Mouse (Mus musculus) hindbrain, embryonic 12.5 days (tissue): ENCODE data around the gene Otulin. TPM values are rescaled to one million over a fixed set of nuclear protein-coding genes. Genes with fewer than 3 reads are reported as not detected.

ENCODE experiments used
- ATAC-seq: fragments of 200-750 bp; cut with Nextera tagmentation; 2 replicates; pipeline ENCODE4 v1.8.0; 2017; ENCODE audit warnings: moderate TSS enrichment; ENCODE audit not compliant: low FRiP score
- H3K27ac ChIP-seq: fragments of 300-500 bp; sonication (generic); 2 replicates; pipeline ENCODE4 v1.5.1; 2016; ENCODE audit warnings: mild to moderate bottlenecking
- H3K27me3 ChIP-seq: fragments of 300-500 bp; sonication (generic); 2 replicates; pipeline ENCODE4 v1.6.1; 2016; ENCODE audit warnings: mild to moderate bottlenecking
- H3K36me3 ChIP-seq: fragments of 300-500 bp; sonication (generic); 2 replicates; pipeline ENCODE4 v1.6.1; 2016; ENCODE audit warnings: mild to moderate bottlenecking
- H3K4me1 ChIP-seq: fragments of 300-500 bp; sonication (generic); 2 replicates; pipeline ENCODE4 v1.6.1; 2016
- H3K4me2 ChIP-seq: fragments of 300-500 bp; sonication (generic); replicated peaks from 2 replicates; pipeline ENCODE4 v1.6.1; 2016; ENCODE audit warnings: mild to moderate bottlenecking
- H3K4me3 ChIP-seq: fragments of 300-500 bp; sonication (generic); 2 replicates; pipeline ENCODE4 v1.5.1; 2016; ENCODE audit warnings: mild to moderate bottlenecking
- H3K9ac ChIP-seq: fragments of 300-500 bp; sonication (generic); 2 replicates; pipeline ENCODE4 v1.6.1; 2016; ENCODE audit warnings: mild to moderate bottlenecking, moderate library complexity
- H3K9me3 ChIP-seq: fragments of 300-500 bp; sonication (generic); replicated peaks from 2 replicates; pipeline ENCODE4 v1.6.1; 2016; ENCODE audit warnings: mild to moderate bottlenecking
- WGBS: fragments of 180-500 bp; shearing (Covaris S2); methylation state at CpG from one replicate; pipeline ENCODE4 v1.1.7; 2016; 5-methylcytosine and 5-hydroxymethylcytosine counted together
- polyA plus RNA-seq: library from polyadenylated mRNA; unstranded; fragments of >200 nt; fragmentation: Nextera tagmentation; extraction: Ambion mirVana; gene quantifications from 2 replicates; pipeline ENCODE4 v1.2.1, GENCODE M21; 2016

Otulin gene
- polyA plus RNA-seq, 1 experiment from 2014 or later, result 29.7 TPM

DNA sequence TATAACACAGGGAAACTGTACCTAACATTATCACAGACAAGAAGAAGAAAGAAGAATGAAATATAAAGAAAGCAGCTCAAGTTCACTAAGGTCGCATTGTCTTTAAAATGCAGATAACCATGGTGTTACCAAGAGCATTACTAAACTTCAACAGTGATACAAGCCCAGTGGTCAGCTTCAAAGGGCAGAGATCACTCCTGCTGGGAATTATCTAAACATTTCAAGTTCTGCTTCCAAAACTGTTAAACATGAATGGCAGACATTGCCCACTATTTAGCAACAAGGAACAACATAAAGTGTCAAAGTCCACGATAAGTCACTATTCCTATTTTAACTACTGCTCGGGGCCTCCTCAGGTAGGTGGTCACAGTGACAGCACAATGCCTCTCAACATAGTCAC lies 25.9 kb downstream of the Otulin start:
- 91% methylated on average over 3 of the region's 3 CpGs for WGBS
- no peak overlapping the region for H3K4me3 ChIP-seq
- no peak overlapping the region for H3K4me2 ChIP-seq
- H3K9me3 ChIP-seq, result no peaks in the 10 kb centered on the region
- no peak overlapping the region for H3K27ac ChIP-seq
- peaks cover 34% of the 10 kb centered on the region for H3K36me3 ChIP-seq
- no peaks in the 10 kb centered on the region for H3K4me1 ChIP-seq
- no peaks in the 10 kb centered on the region for H3K27me3 ChIP-seq
- no peak overlapping the region for H3K9ac ChIP-seq
- no peak for ATAC-seq

DNA sequence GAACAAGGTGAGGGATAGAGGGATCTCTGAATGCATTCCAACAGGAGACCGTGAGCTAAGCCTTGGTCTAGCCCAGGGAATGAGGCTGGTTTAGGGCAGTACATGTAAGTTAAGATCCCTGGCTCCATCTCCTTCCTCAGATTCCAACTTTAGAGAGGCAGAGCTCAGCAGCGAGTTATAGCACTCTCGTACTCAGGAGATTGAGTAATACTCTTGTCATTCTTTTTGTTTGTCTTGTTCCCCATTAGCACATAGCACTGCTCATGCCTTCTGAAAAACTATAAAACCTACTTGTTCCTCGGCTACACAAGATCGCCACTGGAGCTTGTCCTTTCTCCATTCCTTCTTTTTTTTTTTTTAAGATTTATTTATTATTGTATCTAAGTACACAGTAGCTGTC lies 30.0 kb downstream of the Otulin start:
- Histone ChIP-seq H3K9ac (no peak overlapping the region), H3K4me1 (peaks cover 5% of the 10 kb centered on the region; the same call in 1 of the 2 replicates), H3K4me2 (no peak overlapping the region), H3K36me3 (peaks cover 17% of the 10 kb centered on the region), H3K4me3 (no peak overlapping the region), H3K27me3 (no peaks in the 10 kb centered on the region), H3K9me3 (no peaks in the 10 kb centered on the region), H3K27ac (no peak overlapping the region)
- 92% methylated on average over 5 of the region's 5 CpGs for WGBS
- no peak for ATAC-seq

DNA sequence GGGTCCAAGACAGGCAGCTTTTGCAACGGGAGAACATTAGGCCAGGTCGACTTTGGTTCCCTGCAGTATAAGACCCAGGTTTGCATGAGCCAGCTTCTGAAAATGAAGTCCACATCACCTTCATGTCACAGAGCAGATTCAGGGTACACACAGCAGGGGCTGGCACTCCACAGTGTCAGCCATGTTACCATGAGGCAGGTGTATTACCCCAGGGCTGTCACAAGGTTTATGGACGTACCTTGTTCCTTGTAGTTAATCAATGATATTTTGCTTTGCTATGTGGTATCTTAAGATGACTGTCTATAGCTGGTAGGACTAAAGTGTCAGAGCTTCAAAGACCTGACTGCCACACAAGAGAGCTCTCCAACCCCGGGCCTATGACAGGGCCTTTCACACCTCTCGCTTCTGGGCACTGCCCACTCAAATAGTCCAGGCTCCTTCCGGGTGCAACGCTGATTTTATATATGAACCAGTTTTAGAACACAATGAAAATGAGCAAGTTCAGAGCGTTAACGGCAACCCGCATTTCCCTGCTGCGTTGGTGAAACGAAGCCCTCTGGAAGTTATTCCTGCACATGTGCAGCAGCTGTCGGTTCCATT lies 31.6 kb downstream of the Otulin start:
- WGBS, result 95% methylated on average over 13 of the region's 13 CpGs
- Histone ChIP-seq H3K4me2 (no peak overlapping the region), H3K36me3 (peaks cover 18% of the 10 kb centered on the region), H3K4me3 (no peak overlapping the region), H3K9ac (no peak overlapping the region), H3K27ac (no peak overlapping the region), H3K27me3 (no peaks in the 10 kb centered on the region), H3K4me1 (peaks cover 10% of the 10 kb centered on the region; the same call in 1 of the 2 replicates), H3K9me3 (no peaks in the 10 kb centered on the region)
- ATAC-seq, result no peak

DNA sequence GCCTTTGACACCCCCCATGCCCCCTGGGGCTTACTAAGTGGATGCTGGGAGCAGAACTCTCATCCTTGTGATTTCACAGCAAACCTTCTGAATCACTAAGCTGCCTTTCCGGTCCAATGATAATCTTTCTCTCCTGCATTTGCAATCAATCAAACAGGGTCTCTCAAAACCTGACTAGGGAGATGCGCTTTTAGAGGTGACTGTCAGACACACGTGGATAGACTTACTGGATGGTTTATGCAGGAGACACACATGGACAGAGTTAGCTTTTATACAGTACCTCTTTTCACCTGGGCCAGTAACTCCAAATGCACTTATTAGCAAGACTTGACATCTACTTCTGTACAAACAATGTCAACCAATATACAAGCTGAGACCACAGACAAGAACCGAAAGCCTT lies 33.0 kb downstream of the Otulin start:
- Histone ChIP-seq H3K9ac (no peak overlapping the region), H3K4me3 (no peak overlapping the region), H3K27me3 (no peaks in the 10 kb centered on the region), H3K36me3 (peaks cover 31% of the 10 kb centered on the region), H3K9me3 (no peaks in the 10 kb centered on the region), H3K4me2 (no peak overlapping the region), H3K4me1 (peaks cover 10% of the 10 kb centered on the region; the same call in 1 of the 2 replicates), H3K27ac (no peak overlapping the region)
- 83% methylated on average over 4 of the region's 4 CpGs for WGBS
- no peak for ATAC-seq

DNA sequence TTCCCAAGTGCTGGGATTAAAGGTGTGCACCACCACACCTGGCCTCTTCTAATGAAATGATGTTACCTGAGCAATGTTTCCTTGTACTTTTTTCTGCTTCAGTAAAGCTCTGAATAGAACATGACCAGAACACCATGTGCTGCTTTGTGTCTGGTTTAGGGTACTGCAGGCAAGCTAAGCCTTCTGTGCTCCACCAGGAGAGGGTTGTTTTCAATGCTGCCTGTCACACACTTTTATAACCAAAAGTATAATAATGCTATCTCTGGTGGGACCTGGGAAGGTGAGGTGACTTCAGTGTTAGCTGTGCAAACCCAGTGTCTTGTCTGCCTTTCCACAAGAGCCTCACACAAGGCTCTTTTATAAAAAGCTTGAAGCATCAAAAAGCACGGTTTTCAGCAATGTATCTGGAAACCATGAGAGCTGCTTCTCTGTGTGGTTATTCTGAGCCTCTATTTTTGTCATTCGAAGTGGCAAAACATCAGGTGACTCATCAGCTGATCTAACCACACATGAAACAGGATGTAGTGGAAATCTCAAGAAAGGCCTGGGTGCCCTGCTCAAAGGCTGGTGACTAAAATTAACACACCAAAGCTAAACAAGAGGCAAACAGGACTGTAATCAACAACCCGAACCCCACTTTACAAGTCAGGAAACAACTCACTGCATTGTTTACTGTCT lies 33.9 kb downstream of the Otulin start:
- H3K9ac ChIP-seq, result no peak overlapping the region
- H3K4me2 ChIP-seq, result no peak overlapping the region
- H3K4me3 ChIP-seq, result no peak overlapping the region
- peaks cover 40% of the 10 kb centered on the region for H3K36me3 ChIP-seq
- no peak overlapping the region; the same call in 1 of the 2 replicates for H3K27ac ChIP-seq
- WGBS, result 84% methylated on average over 3 of the region's 3 CpGs
- ATAC-seq, result no peak
- H3K27me3 ChIP-seq, result no peaks in the 10 kb centered on the region
- H3K9me3 ChIP-seq, result no peaks in the 10 kb centered on the region
- H3K4me1 ChIP-seq, result peaks cover 10% of the 10 kb centered on the region; the same call in 1 of the 2 replicates

DNA sequence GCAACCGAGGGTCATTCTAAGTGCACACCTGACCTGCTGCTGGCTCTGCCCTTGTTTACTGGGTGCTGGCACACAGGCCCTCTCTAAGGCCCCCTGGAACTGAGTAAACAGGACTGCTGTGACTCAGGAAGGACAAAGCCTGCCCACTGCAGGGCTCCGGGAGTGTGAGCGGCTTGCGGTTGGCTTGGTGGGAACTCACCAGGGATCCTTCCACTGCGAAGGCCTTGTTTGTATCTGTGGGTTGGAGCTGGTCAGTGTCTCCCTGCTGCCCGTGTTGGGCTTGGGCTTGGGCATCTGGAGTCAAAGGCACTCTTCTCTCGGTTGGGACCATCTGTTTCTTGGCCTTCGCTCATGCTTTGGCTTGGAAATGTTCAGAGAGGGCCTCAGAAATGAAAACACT lies 34.9 kb downstream of the Otulin start:
- ATAC-seq, result no peak
- H3K4me2 ChIP-seq, result no peak overlapping the region
- peaks cover 42% of the 10 kb centered on the region for H3K36me3 ChIP-seq
- WGBS, result 45% methylated on average over 8 of the region's 8 CpGs
- H3K27me3 ChIP-seq, result no peaks in the 10 kb centered on the region
- H3K9me3 ChIP-seq, result no peaks in the 10 kb centered on the region
- no peak overlapping the region for H3K9ac ChIP-seq
- H3K4me3 ChIP-seq, result no peak overlapping the region
- H3K4me1 ChIP-seq, result peaks cover 10% of the 10 kb centered on the region; the same call in 1 of the 2 replicates
- peak overlapping the region; percentile 19; the same call in 1 of the 2 replicates for H3K27ac ChIP-seq

DNA sequence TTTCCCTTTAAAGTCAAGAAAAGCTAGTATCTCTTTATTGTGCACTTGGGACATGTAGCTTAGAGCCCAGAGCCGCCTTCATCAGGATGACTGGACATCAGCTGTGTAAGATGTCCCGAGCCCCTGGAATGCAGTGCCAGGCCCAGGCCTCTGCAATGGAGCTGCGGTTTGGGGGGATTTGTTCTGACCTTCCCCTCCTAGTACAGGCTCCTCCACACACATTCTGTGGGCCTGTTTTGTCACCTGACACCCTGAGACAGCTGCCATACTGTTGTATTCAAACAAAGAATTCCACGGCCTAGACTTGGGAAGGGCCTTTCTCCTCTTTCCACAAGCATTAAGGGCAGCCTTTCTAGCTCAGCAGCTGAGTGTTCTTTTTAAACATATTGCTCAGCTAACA lies 35.5 kb downstream of the Otulin start:
- H3K4me2 ChIP-seq, result no peak overlapping the region
- no peak overlapping the region for H3K9ac ChIP-seq
- 29% methylated on average over 4 of the region's 4 CpGs for WGBS
- no peaks in the 10 kb centered on the region for H3K27me3 ChIP-seq
- H3K9me3 ChIP-seq, result no peaks in the 10 kb centered on the region
- peaks cover 10% of the 10 kb centered on the region; the same call in 1 of the 2 replicates for H3K4me1 ChIP-seq
- peaks cover 43% of the 10 kb centered on the region for H3K36me3 ChIP-seq
- ATAC-seq, result no peak
- no peak overlapping the region for H3K4me3 ChIP-seq
- H3K27ac ChIP-seq, result peak overlapping the region; percentile 19; the same call in 1 of the 2 replicates

DNA sequence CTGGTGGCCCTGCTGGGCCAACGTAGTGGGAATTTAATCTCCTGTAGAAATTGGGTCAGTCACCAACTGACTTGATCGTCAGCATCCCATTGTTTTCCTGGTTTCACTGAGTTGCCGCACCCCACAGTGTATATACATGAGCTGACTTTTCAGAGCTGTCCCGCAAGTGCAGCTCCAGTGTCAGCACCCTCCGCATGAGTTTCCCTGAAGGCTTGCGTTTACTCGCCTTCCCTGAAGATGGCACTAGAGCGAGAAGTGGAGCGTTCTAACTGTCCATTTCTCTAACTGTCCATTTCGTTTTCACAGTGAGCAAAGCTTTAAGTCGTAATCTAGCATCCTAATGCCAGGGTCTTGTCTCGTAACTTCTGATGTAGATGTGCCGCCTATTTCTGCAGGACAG lies 36.8 kb downstream of the Otulin start:
- H3K27me3 ChIP-seq, result no peaks in the 10 kb centered on the region
- H3K4me3 ChIP-seq, result no peak overlapping the region
- H3K4me1 ChIP-seq, result peaks cover 10% of the 10 kb centered on the region; the same call in 1 of the 2 replicates
- H3K4me2 ChIP-seq, result no peak overlapping the region
- H3K27ac ChIP-seq, result no peak overlapping the region
- peaks cover 44% of the 10 kb centered on the region for H3K36me3 ChIP-seq
- ATAC-seq, result no peak
- no peak overlapping the region for H3K9ac ChIP-seq
- WGBS, result 76% methylated on average over 13 of the region's 13 CpGs
- H3K9me3 ChIP-seq, result no peaks in the 10 kb centered on the region

DNA sequence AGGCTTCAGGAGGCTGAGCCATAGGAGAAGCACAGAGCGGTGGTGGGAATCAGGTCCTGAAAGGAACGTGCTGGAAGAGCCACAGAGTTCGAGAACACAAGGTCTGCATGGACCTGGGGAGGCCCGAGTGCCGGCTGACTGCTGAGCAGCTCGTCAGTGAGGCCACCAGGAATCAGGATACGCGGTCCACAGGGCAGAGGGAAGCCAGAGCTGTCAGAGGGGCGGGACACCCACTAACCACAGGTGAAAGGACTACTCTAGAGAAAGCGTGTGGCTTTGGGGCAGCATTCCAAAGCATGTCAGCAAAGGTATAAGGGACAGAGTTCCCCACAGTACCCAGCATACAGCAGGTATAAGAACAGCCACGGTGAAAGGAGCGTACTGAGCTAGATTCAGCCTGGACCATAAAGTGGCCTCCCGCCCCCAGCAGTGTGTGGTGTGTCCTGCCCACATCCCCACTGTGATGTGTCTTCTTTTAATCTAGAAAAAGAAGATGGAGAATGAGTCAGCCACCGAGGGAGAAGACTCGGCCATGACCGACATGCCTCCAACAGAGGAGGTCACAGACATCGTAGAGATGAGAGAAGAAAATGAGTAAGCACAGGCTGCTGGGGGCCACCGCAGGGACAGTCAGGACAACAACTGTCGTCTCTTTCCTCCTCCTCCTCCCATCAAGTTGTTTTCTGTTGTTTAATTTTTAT lies 37.7 kb downstream of the Otulin start:
- ATAC-seq, result no peak; the same call in 1 of the 2 replicates
- Histone ChIP-seq H3K4me2 (no peak overlapping the region), H3K27me3 (no peaks in the 10 kb centered on the region), H3K9ac (no peak overlapping the region), H3K4me3 (no peak overlapping the region), H3K9me3 (no peaks in the 10 kb centered on the region), H3K4me1 (peaks cover 10% of the 10 kb centered on the region; the same call in 1 of the 2 replicates), H3K27ac (no peak overlapping the region), H3K36me3 (peaks cover 44% of the 10 kb centered on the region)
- WGBS, result 85% methylated on average over 19 of the region's 19 CpGs

DNA sequence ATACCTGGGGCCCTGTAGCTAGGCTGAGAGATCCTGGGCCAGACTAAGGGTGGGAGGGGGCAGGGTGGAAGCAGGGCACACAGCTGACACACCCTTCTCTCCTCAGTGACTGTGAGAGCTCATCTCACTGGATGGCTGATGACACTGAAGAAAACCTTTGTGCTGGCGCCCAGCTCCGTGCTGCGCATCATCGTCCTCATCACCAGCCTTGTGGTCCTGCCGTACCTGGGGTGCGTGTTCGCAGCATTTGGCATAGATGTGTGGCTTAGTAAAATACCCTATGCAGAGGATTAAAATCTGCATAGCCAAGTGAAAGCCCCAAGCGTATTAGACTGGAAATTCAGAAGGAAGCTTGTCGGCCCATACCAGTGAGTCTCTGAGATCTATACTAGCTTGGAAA lies 39.7 kb downstream of the Otulin start:
- Histone ChIP-seq H3K36me3 (peaks cover 46% of the 10 kb centered on the region), H3K4me2 (no peak overlapping the region), H3K9me3 (no peaks in the 10 kb centered on the region), H3K27ac (no peak overlapping the region), H3K27me3 (no peaks in the 10 kb centered on the region), H3K4me1 (peaks cover 7% of the 10 kb centered on the region; the same call in 1 of the 2 replicates), H3K9ac (no peak overlapping the region), H3K4me3 (no peak overlapping the region)
- 96% methylated on average over 9 of the region's 9 CpGs for WGBS
- ATAC-seq, result no peak

DNA sequence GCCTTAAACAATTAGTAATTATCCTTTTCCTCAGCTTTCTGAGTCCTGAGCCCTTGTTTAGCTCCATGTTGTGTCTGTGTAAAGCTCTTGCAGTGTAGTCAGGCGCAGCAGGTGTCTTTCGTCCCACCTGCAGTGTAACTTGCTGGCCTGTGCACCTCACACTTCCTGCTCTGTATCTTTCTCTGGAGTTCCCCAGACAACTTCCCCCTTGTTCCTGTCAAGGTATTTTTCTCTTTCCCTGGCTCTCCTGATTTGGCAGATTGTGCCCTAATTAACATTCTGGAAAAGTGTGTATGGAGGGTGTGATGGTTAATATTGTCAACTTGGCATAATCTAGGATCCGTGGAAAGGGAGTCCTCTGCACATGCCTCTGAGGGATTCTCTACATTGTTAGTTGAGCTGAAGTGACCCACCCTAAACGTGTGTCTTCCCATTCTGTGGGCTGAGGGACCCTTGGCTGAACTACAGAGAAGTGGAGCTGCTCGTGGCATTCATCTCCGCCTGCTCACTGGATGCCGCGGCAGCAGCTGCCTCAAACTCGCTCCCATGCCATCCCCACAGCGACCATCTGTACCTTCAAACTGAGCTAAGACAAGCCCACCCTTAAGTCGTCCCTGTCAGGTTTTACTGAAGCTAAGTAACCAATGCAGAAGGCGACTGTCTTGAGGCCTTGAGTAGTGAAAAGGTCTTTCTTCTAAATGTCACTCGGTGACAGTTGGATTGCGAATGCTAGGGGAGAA lies 42.2 kb downstream of the Otulin start:
- Histone ChIP-seq H3K4me2 (no peak overlapping the region), H3K36me3 (peaks cover 37% of the 10 kb centered on the region), H3K9me3 (no peaks in the 10 kb centered on the region), H3K27ac (no peak overlapping the region), H3K9ac (no peak overlapping the region), H3K4me3 (no peak overlapping the region), H3K27me3 (no peaks in the 10 kb centered on the region), H3K4me1 (no peaks in the 10 kb centered on the region)
- ATAC-seq, result no peak
- WGBS, result 74% methylated on average over 14 of the region's 14 CpGs

DNA sequence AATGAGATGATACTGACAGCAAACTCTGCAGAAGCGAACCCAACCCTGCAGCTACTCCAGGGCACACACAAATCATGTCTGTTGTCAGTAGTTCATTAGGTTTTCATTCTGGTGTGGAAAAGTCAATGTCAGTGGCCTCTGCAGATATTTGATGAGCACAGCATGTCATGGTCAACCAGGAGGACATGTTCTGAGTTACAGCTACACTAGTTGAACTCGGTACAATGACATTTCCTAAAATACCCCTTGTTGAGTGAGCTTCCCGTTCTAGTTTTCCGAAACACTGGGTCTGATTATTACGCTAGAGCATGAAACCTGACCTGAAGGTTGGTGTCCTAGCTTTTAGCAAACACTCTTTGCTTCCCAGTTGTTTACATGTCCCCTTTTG lies 44.4 kb downstream of the Otulin start:
- Histone ChIP-seq H3K4me1 (peaks cover 8% of the 10 kb centered on the region), H3K4me3 (no peak overlapping the region), H3K36me3 (peaks cover 17% of the 10 kb centered on the region), H3K9ac (no peak overlapping the region), H3K27me3 (no peaks in the 10 kb centered on the region), H3K4me2 (no peak overlapping the region), H3K9me3 (no peaks in the 10 kb centered on the region), H3K27ac (no peak overlapping the region)
- 89% methylated on average over 5 of the region's 5 CpGs for WGBS
- no peak for ATAC-seq
